Mouse (Mus musculus): Measurements from ENCODE around the gene Gm45717.
"Not testable (repeated sequence)": the region's sequence is repeated elsewhere in the genome, so short reads cannot be mapped to it uniquely, and the experiment has no call there.

The Gm45717 gene

GRCm38 (mm10) chr7:140968710-140969109 is 13.0 kb upstream of the Gm45717 start:
- not testable (repeated sequence) for DNase-seq (ENCODE audit: low read depth)

DNA sequence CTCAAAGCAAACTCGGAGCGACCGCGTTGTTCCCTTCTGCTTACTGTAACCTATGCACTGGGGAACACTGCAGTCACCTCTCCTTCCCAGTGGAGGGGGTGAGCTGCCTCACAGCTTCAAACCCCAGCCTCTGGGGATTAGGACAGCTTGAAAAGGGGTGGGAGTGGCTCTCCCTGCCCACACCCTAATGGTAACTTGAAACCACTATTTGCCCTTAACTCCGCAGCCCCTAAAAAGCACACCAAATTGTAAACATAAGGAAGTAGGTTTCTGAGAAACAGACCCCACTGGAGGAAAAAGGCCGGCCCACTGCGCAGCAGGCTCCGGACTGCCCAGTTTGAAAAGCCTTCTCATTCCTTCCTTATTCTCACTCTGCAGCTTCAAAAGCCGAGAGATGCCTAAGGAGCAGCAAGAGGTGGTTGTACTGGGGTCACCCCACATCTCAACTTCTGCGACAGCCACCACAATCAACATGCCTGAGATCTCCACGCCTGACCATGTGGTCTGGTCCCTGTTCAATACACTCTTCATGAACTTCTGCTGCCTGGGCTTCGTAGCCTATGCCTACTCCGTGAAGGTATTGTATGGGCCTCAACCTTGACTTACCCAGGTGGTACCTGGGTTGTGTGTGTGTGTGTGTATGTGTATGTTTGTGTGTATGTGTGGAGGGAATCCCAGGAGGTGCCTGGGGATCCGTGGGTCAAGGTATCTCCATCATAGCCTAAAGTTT is 12.3 kb upstream of the Gm45717 start:
- no peak for DNase-seq (ENCODE audit: low read depth)

GRCm38 (mm10) chr7:140966921-140967320 is 11.2 kb upstream of the Gm45717 start, which contains the start of gene Ifitm1:
Gene Ifitm1, plus strand, starts transcription at chr7:140967221.
- DNase-seq (ENCODE audit: low read depth) = no peak

- DNase-seq (ENCODE audit: low read depth) = no peak
Measured at GRCm38 (mm10) chr7:140962733-140963132, 7.0 kb upstream of the Gm45717 start.

GRCm38 (mm10) chr7:140961416-140961815 is 5.7 kb upstream of the Gm45717 start:
- DNase-seq (ENCODE audit: low read depth) = no peak

- DNase-seq (ENCODE audit: low read depth) = no peak
Measured at GRCm38 (mm10) chr7:140960026-140960425, 4.3 kb upstream of the Gm45717 start.

- peak; percentile 31 for DNase-seq (ENCODE audit: low read depth)
Measured at GRCm38 (mm10) chr7:140959181-140959901, 3.6 kb upstream of the Gm45717 start.

- no peak for DNase-seq (ENCODE audit: low read depth)
Measured at GRCm38 (mm10) chr7:140956556-140956869, 776 bp upstream of the Gm45717 start.

DNA sequence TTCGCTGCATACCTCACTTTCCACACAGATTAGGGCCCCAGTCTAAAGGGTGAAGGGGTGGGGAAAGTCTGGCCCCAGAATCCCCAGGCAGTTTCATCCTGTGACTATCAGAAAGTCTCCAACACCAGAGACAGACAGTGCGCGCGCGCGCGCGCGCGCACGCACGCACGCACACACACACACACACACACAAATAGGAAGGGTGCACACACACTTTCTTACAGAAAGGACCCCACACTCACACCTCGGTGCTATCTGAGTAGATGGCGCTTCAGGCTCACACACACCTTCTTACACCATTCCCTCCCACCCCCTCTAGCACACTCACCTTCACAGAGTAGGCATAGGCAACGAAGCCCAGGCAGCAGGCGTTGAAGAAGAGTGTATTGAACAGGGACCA is 395 bp downstream of the Gm45717 start:
- peak; percentile 17 for DNase-seq (ENCODE audit: low read depth)

GRCm38 (mm10) chr7:140954733-140955071 is 1.0 kb downstream of the Gm45717 start:
- no peak for DNase-seq (ENCODE audit: low read depth)

GRCm38 (mm10) chr7:140953800-140954732 is 1.7 kb downstream of the Gm45717 start:
- DNase-seq (ENCODE audit: low read depth) = no peak

DNA sequence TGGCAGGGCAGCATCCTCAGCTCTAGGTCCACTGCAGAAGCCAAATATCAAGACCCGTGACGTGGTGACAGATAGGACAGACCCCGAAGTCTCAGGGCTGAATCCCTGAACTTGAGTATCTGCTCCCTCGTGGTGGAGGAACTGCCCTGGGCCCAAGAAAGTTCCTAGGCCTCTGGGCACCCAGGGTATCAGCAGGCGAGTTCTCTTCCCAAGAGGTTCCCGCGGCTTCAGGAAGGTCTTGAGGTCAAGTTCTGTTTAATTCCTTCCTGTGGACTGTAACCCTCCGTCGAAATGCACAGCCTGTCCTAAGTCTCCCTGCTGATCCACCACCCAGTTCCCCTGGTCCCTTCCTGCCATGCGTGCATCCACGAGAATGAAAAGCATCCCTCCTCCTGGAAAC is 2.6 kb downstream of the Gm45717 start:
- DNase-seq (ENCODE audit: low read depth) = no peak

- DNase-seq (ENCODE audit: low read depth) = no peak
Measured at GRCm38 (mm10) chr7:140952441-140952840, 3.3 kb downstream of the Gm45717 start.

DNA sequence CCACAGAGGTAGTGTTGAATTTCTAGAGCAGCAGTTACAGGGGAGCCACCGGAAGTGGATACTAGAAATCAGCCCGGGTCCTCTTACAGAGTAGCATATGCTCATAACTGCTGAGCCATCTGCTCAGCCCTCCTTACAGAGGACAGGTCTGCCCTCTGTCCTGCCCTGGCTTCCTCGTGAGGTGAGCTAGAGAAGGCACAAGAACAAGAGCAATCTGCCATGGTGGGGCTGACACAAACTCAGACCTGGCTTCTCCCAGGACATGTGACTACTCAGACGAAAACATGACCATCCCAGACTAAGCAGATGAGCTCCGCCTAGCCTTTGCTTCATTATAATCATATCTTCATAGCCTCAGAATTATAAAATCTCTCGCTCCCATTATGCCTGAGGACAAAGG is 4.0 kb downstream of the Gm45717 start:
- DNase-seq (ENCODE audit: low read depth) = no peak

- no peak for DNase-seq (ENCODE audit: low read depth)
Measured at GRCm38 (mm10) chr7:140951051-140951450, 4.7 kb downstream of the Gm45717 start.

- DNase-seq (ENCODE audit: low read depth) = no peak
Measured at GRCm38 (mm10) chr7:140949824-140950530, 5.8 kb downstream of the Gm45717 start, which contains the start of gene Ifitm5. Gene Ifitm5, minus strand, starts transcription at chr7:140950291.

DNA sequence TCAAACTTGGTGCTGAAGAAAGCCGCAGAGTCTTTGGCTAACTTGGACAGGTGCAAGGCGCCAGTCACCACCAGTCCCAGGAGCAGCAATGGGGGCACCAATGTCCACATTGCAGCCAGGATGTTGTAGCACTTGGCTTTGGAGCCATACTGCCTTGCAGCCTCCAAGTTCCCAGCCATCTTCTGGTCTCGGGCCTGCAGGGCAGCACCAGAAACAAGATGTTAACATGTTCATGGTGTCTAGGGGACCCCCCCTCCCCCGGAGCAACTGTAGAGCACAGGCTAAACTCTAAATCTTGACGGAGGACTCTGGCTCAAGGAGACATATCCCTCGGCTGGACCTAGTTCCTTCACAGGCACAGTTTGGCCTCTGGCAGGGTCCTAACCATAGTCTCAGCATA is 6.5 kb downstream of the Gm45717 start:
- DNase-seq (ENCODE audit: low read depth) = no peak

GRCm38 (mm10) chr7:140948161-140948560 is 7.6 kb downstream of the Gm45717 start:
- DNase-seq (ENCODE audit: low read depth) = no peak

GRCm38 (mm10) chr7:140946980-140947379 is 8.8 kb downstream of the Gm45717 start:
- DNase-seq (ENCODE audit: low read depth) = no peak

- no peak for DNase-seq (ENCODE audit: low read depth)
Measured at GRCm38 (mm10) chr7:140946311-140946710, 9.4 kb downstream of the Gm45717 start.

DNA sequence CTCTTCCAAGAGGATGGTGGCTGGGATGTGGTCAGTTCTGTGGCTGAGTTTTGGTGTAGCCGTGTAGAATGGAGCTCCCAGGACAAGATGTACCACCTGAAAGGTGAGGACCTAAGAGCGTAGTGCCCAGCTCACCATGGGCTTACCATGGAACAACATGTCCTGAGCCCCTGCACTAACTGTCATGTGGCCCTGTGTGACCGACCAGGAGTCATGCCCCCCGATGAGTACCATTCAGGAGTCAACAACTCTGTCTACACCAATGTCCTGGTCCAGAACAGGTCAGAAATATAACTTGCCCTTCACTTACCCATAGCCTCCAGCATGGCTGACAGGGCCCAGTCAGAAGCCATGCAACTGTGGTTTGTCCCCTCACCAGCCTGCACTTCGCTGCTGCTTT is 10.5 kb downstream of the Gm45717 start:
- no peak for DNase-seq (ENCODE audit: low read depth)

GRCm38 (mm10) chr7:140944236-140944635 is 11.5 kb downstream of the Gm45717 start:
- DNase-seq (ENCODE audit: low read depth) = no peak

Data from c-Kit-positive CD71-positive TER-119-negative erythroid progenitor cells, embryonic 14.5 days (primary cell).